Mouse (Mus musculus): ENCODE measurements around the gene Ascc1. TPM values are rescaled to one million over a fixed set of nuclear protein-coding genes. Genes with fewer than 3 reads are reported as not detected.

Ascc1 gene
- polyA plus RNA-seq, 1 experiment: 99.2 TPM

DNA sequence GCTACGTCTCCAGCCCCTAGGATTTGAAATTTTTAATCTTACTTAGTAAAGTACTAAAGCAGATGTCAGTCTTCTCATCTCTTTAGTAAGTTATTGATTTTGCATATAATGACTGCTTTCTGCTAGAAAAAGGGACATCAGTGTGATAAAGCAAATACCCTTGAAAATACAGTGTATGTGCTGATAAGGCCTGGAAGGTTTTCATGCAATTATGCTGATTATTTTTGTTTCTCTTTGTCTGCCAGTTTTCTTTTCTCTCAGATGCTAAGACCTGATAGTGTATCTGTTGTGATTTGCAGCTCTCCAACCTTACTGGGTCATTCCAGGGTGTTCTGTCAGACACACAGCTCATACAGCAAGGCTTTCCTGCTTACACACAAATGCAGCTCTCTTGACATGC, 72.6 kb downstream of the Ascc1 start:
- no peak overlapping the region for H3K27ac ChIP-seq (ENCODE audit: control insufficient read depth, insufficient read depth, low read depth, low read length)
- H3K27me3 ChIP-seq (ENCODE audit: control insufficient read depth, insufficient read depth, low read length): no peaks in the 10 kb centered on the region
- H3K4me3 ChIP-seq (ENCODE audit: control insufficient read depth, low read depth, low read length): no peak overlapping the region
- no peaks in the 10 kb centered on the region for H3K36me3 ChIP-seq (ENCODE audit: control insufficient read depth, insufficient read depth, low read length)
- no peak for TF ChIP-seq POLR2A (IDR thresholded peaks at IDR 0.05; ENCODE audit: control insufficient read depth, low read depth, low read length)
- no peak for TF ChIP-seq CTCF (IDR thresholded peaks at IDR 0.05; ENCODE audit: control insufficient read depth, insufficient read depth, insufficient replicate concordance, low read depth, low read length)
- H3K4me1 ChIP-seq (ENCODE audit: control insufficient read depth, insufficient read depth, low read length): no peaks in the 10 kb centered on the region

GRCm38 (mm10) chr10:60077226-60077625, 74.6 kb downstream of the Ascc1 start:
- Histone ChIP-seq H3K36me3 (ENCODE audit: control insufficient read depth, insufficient read depth, low read length) (no peaks in the 10 kb centered on the region), H3K27me3 (ENCODE audit: control insufficient read depth, insufficient read depth, low read length) (no peaks in the 10 kb centered on the region), H3K4me3 (ENCODE audit: control insufficient read depth, low read depth, low read length) (no peak overlapping the region), H3K4me1 (ENCODE audit: control insufficient read depth, insufficient read depth, low read length) (peaks cover 4% of the 10 kb centered on the region), H3K27ac (ENCODE audit: control insufficient read depth, insufficient read depth, low read depth, low read length) (no peak overlapping the region)
- TF ChIP-seq POLR2A (IDR thresholded peaks at IDR 0.05; ENCODE audit: control insufficient read depth, low read depth, low read length) (no peak), CTCF (IDR thresholded peaks at IDR 0.05; ENCODE audit: control insufficient read depth, insufficient read depth, insufficient replicate concordance, low read depth, low read length) (no peak)

DNA sequence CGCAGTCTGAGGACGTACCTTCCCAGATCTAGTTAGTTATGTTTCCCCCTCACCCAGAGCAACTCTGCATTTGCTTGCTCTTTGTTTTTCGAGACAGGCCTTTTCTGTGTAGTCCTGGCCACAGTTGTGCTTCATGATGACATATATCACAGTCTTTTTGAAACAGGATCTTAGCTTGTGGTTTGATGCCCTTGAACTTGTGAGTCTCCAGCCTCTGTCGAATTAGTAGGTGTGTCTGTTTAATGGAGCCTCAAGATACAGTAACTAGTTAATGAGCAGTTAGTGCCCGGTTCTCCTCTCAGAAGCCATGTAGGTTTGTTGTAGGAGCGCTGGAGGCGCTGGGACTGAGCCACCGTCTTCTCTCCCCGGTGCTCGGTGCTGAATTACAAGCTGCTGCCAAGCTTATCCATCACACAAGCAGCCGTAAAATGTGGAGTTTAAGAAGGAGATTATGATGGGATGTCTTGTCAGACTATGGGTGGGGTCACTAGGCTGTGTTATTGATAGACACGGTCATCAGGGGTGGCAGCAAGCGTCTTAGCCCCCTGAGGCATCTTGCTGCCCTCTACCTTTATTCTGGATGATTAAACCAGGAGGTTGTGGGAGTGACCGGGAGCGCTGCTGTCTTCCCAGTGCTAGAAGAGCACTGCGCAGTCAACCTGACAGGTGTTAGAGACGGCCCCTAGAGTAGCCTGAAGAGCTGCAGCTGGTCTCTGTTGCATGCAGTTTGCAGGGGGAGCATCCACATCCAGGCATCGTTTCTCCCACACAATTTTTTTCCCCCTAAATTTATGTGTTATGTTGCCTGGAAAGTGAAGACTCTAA, 75.3 kb downstream of the Ascc1 start:
- no peak overlapping the region for H3K27ac ChIP-seq (ENCODE audit: control insufficient read depth, insufficient read depth, low read depth, low read length)
- no peaks in the 10 kb centered on the region for H3K36me3 ChIP-seq (ENCODE audit: control insufficient read depth, insufficient read depth, low read length)
- H3K4me1 ChIP-seq (ENCODE audit: control insufficient read depth, insufficient read depth, low read length): peaks cover 4% of the 10 kb centered on the region
- no peaks in the 10 kb centered on the region for H3K27me3 ChIP-seq (ENCODE audit: control insufficient read depth, insufficient read depth, low read length)
- no peak overlapping the region for H3K4me3 ChIP-seq (ENCODE audit: control insufficient read depth, low read depth, low read length)
- no peak for TF ChIP-seq POLR2A (IDR thresholded peaks at IDR 0.05; ENCODE audit: control insufficient read depth, low read depth, low read length)
- no peak for TF ChIP-seq CTCF (IDR thresholded peaks at IDR 0.05; ENCODE audit: control insufficient read depth, insufficient read depth, insufficient replicate concordance, low read depth, low read length)

- Histone ChIP-seq H3K36me3 (ENCODE audit: control insufficient read depth, insufficient read depth, low read length) (no peaks in the 10 kb centered on the region), H3K4me3 (ENCODE audit: control insufficient read depth, low read depth, low read length) (no peak overlapping the region), H3K27me3 (ENCODE audit: control insufficient read depth, insufficient read depth, low read length) (no peaks in the 10 kb centered on the region), H3K27ac (ENCODE audit: control insufficient read depth, insufficient read depth, low read depth, low read length) (no peak overlapping the region), H3K4me1 (ENCODE audit: control insufficient read depth, insufficient read depth, low read length) (peaks cover 4% of the 10 kb centered on the region)
- TF ChIP-seq CTCF (IDR thresholded peaks at IDR 0.05; ENCODE audit: control insufficient read depth, insufficient read depth, insufficient replicate concordance, low read depth, low read length) (no peak), POLR2A (IDR thresholded peaks at IDR 0.05; ENCODE audit: control insufficient read depth, low read depth, low read length) (no peak)
Observed at GRCm38 (mm10) chr10:60078561-60078917, 75.9 kb downstream of the Ascc1 start.

DNA sequence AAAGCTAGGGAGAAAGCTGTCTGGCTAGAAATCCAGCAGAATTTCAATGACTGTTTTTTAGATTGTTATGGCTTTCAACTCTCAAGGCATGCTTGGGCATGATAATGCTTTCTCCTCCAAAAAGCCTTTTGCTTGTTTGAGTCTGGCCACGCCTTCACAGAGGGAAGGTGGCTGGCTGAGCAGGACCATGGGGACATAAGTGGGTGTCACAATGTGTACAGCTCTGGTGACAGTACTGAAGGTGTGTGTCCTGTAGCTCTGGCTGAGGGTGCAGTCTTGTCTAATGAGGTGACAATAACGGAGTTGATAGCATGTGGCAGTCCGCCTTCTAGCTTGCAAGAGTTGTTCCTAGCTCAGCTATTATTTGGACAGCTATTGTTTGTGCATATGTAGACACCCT, 77.6 kb downstream of the Ascc1 start:
- H3K4me1 ChIP-seq (ENCODE audit: control insufficient read depth, insufficient read depth, low read length): peaks cover 4% of the 10 kb centered on the region

GRCm38 (mm10) chr10:60080601-60080981, 78.0 kb downstream of the Ascc1 start:
- Histone ChIP-seq H3K27me3 (ENCODE audit: control insufficient read depth, insufficient read depth, low read length) (no peaks in the 10 kb centered on the region), H3K36me3 (ENCODE audit: control insufficient read depth, insufficient read depth, low read length) (no peaks in the 10 kb centered on the region), H3K27ac (ENCODE audit: control insufficient read depth, insufficient read depth, low read depth, low read length) (peak overlapping the region; percentile 87; the same call in 1 of the 2 replicates), H3K4me1 (ENCODE audit: control insufficient read depth, insufficient read depth, low read length) (peaks cover 4% of the 10 kb centered on the region), H3K4me3 (ENCODE audit: control insufficient read depth, low read depth, low read length) (no peak overlapping the region)
- TF ChIP-seq CTCF (IDR thresholded peaks at IDR 0.05; ENCODE audit: control insufficient read depth, insufficient read depth, insufficient replicate concordance, low read depth, low read length) (no peak), POLR2A (IDR thresholded peaks at IDR 0.05; ENCODE audit: control insufficient read depth, low read depth, low read length) (no peak)

More for the DNA sequence above, 77.6 kb downstream of the Ascc1 start:
- TF ChIP-seq POLR2A (IDR thresholded peaks at IDR 0.05; ENCODE audit: control insufficient read depth, low read depth, low read length): no peak
- Histone ChIP-seq H3K4me3 (ENCODE audit: control insufficient read depth, low read depth, low read length) (no peak overlapping the region), H3K27me3 (ENCODE audit: control insufficient read depth, insufficient read depth, low read length) (no peaks in the 10 kb centered on the region), H3K27ac (ENCODE audit: control insufficient read depth, insufficient read depth, low read depth, low read length) (no peak overlapping the region), H3K36me3 (ENCODE audit: control insufficient read depth, insufficient read depth, low read length) (no peaks in the 10 kb centered on the region)

DNA sequence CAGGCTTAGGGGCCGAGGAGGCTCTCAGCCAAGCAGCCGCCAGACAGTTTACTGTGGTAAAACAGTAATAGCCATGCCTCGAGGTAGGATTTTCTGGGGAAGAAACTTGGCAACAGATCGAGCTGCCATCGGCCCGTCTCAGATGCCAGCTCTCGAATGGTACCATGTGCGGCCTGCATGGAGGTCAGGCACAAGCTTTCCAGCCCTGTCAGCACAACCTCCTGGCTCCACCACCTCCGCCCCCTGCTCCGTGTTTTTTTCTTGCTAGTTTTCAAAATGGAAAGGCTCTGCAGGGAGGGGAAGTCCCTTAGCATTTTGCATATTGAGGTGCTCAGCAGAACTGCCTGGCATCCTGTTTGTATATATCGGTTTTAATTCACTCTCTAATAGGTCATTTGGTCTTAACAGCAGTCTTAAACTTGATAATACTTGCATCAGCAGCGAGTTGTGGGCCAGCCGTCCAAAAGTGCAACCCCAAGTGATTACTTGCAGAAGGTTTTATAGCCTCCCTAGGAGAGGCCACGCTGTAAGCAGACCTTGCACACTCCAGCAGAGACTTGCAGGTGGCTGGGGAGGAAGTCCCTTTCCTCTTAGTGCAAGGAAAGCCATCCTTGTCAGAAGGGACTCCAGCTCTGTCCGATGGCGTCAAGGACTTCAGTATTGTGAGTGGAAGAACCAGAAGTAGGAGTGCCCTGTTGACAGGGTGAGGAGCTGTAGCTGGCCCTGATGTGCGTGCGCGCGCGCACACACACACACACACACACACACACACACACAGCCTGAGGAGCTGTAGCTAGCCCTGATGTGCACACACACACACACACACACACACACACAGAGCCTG, 78.6 kb downstream of the Ascc1 start:
- TF ChIP-seq POLR2A (IDR thresholded peaks at IDR 0.05; ENCODE audit: control insufficient read depth, low read depth, low read length) (no peak), CTCF (IDR thresholded peaks at IDR 0.05; ENCODE audit: control insufficient read depth, insufficient read depth, insufficient replicate concordance, low read depth, low read length) (no peak)
- H3K36me3 ChIP-seq (ENCODE audit: control insufficient read depth, insufficient read depth, low read length): no peaks in the 10 kb centered on the region
- peak overlapping the region; percentile 87 for H3K27ac ChIP-seq (ENCODE audit: control insufficient read depth, insufficient read depth, low read depth, low read length)
- H3K4me3 ChIP-seq (ENCODE audit: control insufficient read depth, low read depth, low read length): no peak overlapping the region
- H3K27me3 ChIP-seq (ENCODE audit: control insufficient read depth, insufficient read depth, low read length): no peaks in the 10 kb centered on the region
- peaks cover 4% of the 10 kb centered on the region for H3K4me1 ChIP-seq (ENCODE audit: control insufficient read depth, insufficient read depth, low read length)

Measured in testis, adult 2 months (tissue).